16 mouse cellular contexts compared by ENCODE assay signal in genomic region chr12:12227594-12227993, GRCm38 (mm10). TPM values are rescaled to one million over a fixed set of nuclear protein-coding genes. Genes with fewer than 3 reads are reported as not detected.
"Had no signal": no experiment of that assay in that cellular context is flagged by ENCODE, and none has a peak within 500 bp of the region (broad histone marks: within the 10 kb centered on the region; RNA-seq: fewer than 3 reads in every experiment).

No protein-coding gene starts in this region.

- H3K4me1 ChIP-seq: kidney, embryonic 15.5 days; limb, embryonic 13.5 days; liver, embryonic 13.5 days; neural tube, embryonic 15.5 days had no signal

- H3K9ac ChIP-seq: kidney, embryonic 15.5 days; limb, embryonic 13.5 days; liver, embryonic 13.5 days; liver, postnatal 0 days; midbrain, embryonic 13.5 days; neural tube, embryonic 15.5 days had no signal

- H3K27ac ChIP-seq: kidney, embryonic 15.5 days; limb, embryonic 13.5 days; liver, embryonic 13.5 days; midbrain, embryonic 13.5 days; neural tube, embryonic 15.5 days had no signal

- ATAC-seq: intestine, embryonic 16.5 days; liver, postnatal 0 days; midbrain, embryonic 13.5 days had no signal

- H3K27me3 ChIP-seq: kidney, embryonic 15.5 days; limb, embryonic 13.5 days; liver, embryonic 13.5 days; midbrain, embryonic 13.5 days; neural tube, embryonic 15.5 days had no signal

- DNase-seq: kidney, adult 2 months; kidney, postnatal 14 days; layer of hippocampus, adult 9-11 months; layer of hippocampus, postnatal 36 days; left cerebral cortex, postnatal 4 days; liver, embryonic 13.5 days; liver, postnatal 0 days; right cerebral cortex, adult 18-20 months; right cerebral cortex, postnatal 25 days; thymus, postnatal 4 days had no signal

- H3K9me3 ChIP-seq: kidney, embryonic 15.5 days; limb, embryonic 13.5 days; liver, embryonic 13.5 days; midbrain, embryonic 13.5 days; neural tube, embryonic 15.5 days had no signal

- H3K4me2 ChIP-seq: kidney, embryonic 15.5 days; limb, embryonic 13.5 days; liver, embryonic 13.5 days; midbrain, embryonic 13.5 days; neural tube, embryonic 15.5 days had no signal

- H3K36me3 ChIP-seq: kidney, embryonic 15.5 days; limb, embryonic 13.5 days; liver, embryonic 13.5 days; midbrain, embryonic 13.5 days; neural tube, embryonic 15.5 days had no signal

- H3K4me3 ChIP-seq: kidney, embryonic 15.5 days; limb, embryonic 13.5 days; liver, embryonic 13.5 days; midbrain, embryonic 13.5 days; myocyte; neural tube, embryonic 15.5 days had no signal

RNA-seq across cellular contexts. Expression of gene Fam49a, which starts 34.3 kb away (rescaled TPM):
- polyA plus RNA-seq: myocyte had no signal
